Mouse (Mus musculus) C2C12 (cell line): Measurements from ENCODE around the gene Tvp23a. TPM values are rescaled to one million over a fixed set of nuclear protein-coding genes. Genes with fewer than 3 reads are reported as not detected.

Source experiments
- H3K27me3 ChIP-seq: one replicate; pipeline ENCODE4 v1.6.1; 2011; ENCODE audit not compliant: control insufficient read depth, insufficient read depth, insufficient read length
- H3K36me3 ChIP-seq: one replicate; pipeline ENCODE4 v1.6.1; 2011; ENCODE audit not compliant: control insufficient read depth, insufficient read depth
- H3K4me3 ChIP-seq: one replicate; pipeline ENCODE4 v1.5.1; 2011; ENCODE audit warnings: mild to moderate bottlenecking, control low read depth; ENCODE audit not compliant: poor library complexity, insufficient read depth, severe bottlenecking
- H3K79me2 ChIP-seq: one replicate; pipeline ENCODE4 v1.6.1; 2011; ENCODE audit not compliant: control insufficient read depth, insufficient read depth
- H3K79me3 ChIP-seq: one replicate; pipeline ENCODE4 v1.6.1; 2011; ENCODE audit warnings: low read depth, control low read depth
- H3ac ChIP-seq: one replicate; pipeline ENCODE3; 2011; ENCODE audit warnings: low read depth; ENCODE audit not compliant: control insufficient read depth, insufficient read length
- CEBPB ChIP-seq: IDR thresholded peaks from one replicate; pipeline ENCODE4 v1.6.1; 2011; ENCODE audit warnings: low read depth, mild to moderate bottlenecking, control low read depth, moderate library complexity
- CTCF ChIP-seq: IDR thresholded peaks from one replicate; pipeline ENCODE4 v1.5.1; 2011; ENCODE audit not compliant: control insufficient read depth, insufficient read depth, insufficient read length
- FOSL1 ChIP-seq: IDR thresholded peaks from one replicate; pipeline ENCODE4 v1.8.0; 2011; ENCODE audit warnings: mild to moderate bottlenecking, low read length; ENCODE audit not compliant: poor library complexity, insufficient read depth, severe bottlenecking
- MAX ChIP-seq: IDR thresholded peaks from one replicate; pipeline ENCODE4 v1.6.1; 2011; ENCODE audit warnings: mild to moderate bottlenecking, control low read depth
- MYOD1 ChIP-seq: IDR thresholded peaks from one replicate; pipeline ENCODE4 v1.6.1; 2011; ENCODE audit warnings: low read depth; ENCODE audit not compliant: control insufficient read depth, insufficient read length
- MYOG ChIP-seq: IDR thresholded peaks from one replicate; pipeline ENCODE4 v1.6.1; 2011; ENCODE audit not compliant: control insufficient read depth, insufficient read length; ENCODE audit errors: extremely low read depth
- USF1 ChIP-seq: IDR thresholded peaks from one replicate; pipeline ENCODE4 v1.6.1; 2011; ENCODE audit warnings: low read depth, mild to moderate bottlenecking, control low read depth, moderate library complexity
- polyA plus RNA-seq: library from polyadenylated mRNA; unstranded; fragments of >200 nt; fragmentation: generic; extraction: Trizol; gene quantifications from one replicate; pipeline ENCODE4 v1.2.1, GENCODE M21; 2012; ENCODE audit warnings: missing spikeins

The Tvp23a gene
- polyA plus RNA-seq, 1 experiment = 2.9 TPM

DNA sequence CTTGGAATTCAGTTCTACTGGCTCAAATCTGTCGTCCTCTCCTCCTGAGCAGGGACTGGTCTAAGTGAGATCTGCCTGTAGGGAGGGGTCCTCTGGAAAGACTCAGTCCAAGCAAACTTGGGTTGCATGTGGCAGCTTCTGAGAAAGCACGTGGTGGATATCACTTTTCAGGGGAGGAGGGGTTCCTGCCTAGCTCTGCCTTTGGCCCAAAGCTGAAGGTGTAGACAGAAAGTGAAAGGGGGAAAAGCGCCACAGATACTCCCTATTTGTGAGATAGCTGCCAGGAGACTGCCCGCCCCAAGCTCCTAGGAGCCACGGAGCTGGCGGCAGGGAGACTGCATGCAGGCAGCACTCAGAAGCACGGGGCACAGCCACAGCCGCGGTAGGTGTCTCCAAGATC, 42.3 kb upstream of the Tvp23a start:
- H3K27me3 ChIP-seq = peaks cover 37% of the 10 kb centered on the region
- H3K79me3 ChIP-seq = no peaks in the 10 kb centered on the region
- no peak overlapping the region for H3K4me3 ChIP-seq
- H3ac ChIP-seq = no peak overlapping the region
- TF ChIP-seq MAX = no peak
- no peak for TF ChIP-seq MYOG
- no peak for TF ChIP-seq CTCF
- no peak for TF ChIP-seq USF1
- no peak for TF ChIP-seq MYOD1
- TF ChIP-seq CEBPB = no peak
- no peak for TF ChIP-seq FOSL1
- H3K36me3 ChIP-seq = no peaks in the 10 kb centered on the region
- no peaks in the 10 kb centered on the region for H3K79me2 ChIP-seq

DNA sequence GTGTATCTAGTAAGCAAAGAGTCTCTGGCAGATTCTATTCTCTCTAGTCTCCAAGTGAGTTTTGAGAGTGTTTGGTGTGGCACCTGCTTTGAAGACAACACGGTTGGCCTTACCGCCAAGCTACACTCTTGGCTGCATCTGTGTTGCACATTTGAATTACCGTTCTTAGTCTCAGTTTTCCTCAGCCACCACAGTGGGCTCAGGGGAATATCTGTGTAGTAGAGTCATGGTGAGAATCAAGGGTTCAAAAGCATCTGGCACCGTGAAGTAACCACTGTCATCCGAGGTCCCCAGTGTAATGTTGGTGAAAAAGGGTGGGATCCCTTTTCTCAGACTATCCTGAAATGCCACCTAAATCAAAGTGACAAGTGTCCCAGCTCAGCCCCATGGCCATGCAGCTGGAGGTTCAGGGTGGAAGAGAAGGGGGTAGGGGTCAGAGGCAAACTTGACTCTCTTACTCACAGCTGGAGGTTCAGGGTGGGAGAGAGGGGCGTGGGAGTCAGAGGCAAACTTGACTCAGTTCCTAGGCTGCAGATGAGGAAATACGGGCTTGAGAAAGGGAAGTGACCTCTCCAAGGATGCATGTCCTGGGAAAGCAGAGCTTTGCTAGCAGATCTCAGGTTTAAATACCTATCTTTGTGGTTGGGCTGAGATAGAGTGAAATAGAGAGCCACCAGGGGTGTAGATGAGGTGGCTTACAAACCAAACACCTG, 41.8 kb upstream of the Tvp23a start:
- Histone ChIP-seq H3ac (no peak overlapping the region), H3K36me3 (no peaks in the 10 kb centered on the region), H3K79me3 (no peaks in the 10 kb centered on the region), H3K4me3 (no peak overlapping the region), H3K79me2 (no peaks in the 10 kb centered on the region), H3K27me3 (peaks cover 43% of the 10 kb centered on the region)
- TF ChIP-seq CTCF = no peak
- no peak for TF ChIP-seq MYOG
- no peak for TF ChIP-seq USF1
- no peak for TF ChIP-seq FOSL1
- no peak for TF ChIP-seq CEBPB
- no peak for TF ChIP-seq MAX
- no peak for TF ChIP-seq MYOD1

DNA sequence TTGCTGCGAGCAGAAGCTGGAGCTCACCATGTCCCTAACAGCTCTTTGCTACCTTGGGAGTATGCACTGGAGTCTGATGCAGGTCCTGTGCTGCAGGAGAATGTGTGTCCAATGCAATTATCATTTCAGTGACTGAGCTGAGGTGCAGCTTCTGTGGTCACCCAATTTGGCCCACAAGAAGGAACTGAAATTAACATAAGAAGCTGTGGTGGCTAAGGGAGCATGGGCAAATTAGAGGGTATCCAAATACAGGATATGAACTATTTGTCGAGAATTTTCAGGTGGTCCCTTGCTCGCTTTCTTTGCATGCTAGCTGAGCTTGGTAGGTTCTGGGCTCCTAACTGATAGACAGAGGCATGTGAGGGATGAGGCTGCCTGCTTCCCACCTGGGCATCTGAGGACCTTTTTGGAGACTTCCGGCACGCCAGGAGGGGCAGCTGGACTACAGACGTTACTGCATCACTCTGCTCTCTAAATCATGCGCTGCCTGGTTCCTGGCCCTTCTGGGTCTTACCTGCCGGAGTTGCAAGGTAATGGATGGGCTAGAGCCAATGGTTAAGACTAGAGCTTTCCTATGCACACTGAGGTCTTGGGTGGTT, 40.8 kb upstream of the Tvp23a start:
- Histone ChIP-seq H3K4me3 (no peak overlapping the region), H3K27me3 (peaks cover 45% of the 10 kb centered on the region), H3ac (no peak overlapping the region), H3K79me3 (no peaks in the 10 kb centered on the region), H3K79me2 (no peaks in the 10 kb centered on the region), H3K36me3 (no peaks in the 10 kb centered on the region)
- no peak for TF ChIP-seq USF1
- no peak for TF ChIP-seq CTCF
- no peak for TF ChIP-seq MYOD1
- TF ChIP-seq FOSL1 = no peak
- no peak for TF ChIP-seq MAX
- TF ChIP-seq MYOG = no peak
- no peak for TF ChIP-seq CEBPB

DNA sequence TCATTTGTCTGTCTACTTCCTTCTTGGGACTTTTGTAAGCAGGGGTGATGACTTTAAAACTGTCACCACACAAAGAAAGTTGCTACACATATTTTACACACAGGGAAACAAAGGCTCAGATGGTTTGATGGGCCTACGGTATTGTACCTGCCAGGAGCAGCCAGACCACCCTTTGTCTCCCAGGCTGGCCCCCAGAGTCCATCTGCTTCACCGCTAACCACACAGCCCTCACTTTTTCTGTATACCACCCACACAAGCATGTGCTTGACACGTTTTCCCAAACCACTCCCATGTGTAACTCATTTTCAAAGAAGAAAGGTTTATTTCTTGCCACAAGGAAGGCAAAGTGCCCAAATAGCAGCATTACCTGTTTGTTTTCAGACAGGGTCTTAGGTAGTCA, 39.8 kb upstream of the Tvp23a start:
- Histone ChIP-seq H3K36me3 (no peaks in the 10 kb centered on the region), H3K27me3 (peaks cover 48% of the 10 kb centered on the region), H3ac (no peak overlapping the region), H3K79me3 (no peaks in the 10 kb centered on the region), H3K4me3 (no peak overlapping the region), H3K79me2 (no peaks in the 10 kb centered on the region)
- no peak for TF ChIP-seq CEBPB
- TF ChIP-seq USF1 = no peak
- TF ChIP-seq MAX = no peak
- TF ChIP-seq CTCF = no peak
- no peak for TF ChIP-seq MYOD1
- no peak for TF ChIP-seq MYOG
- TF ChIP-seq FOSL1 = no peak

DNA sequence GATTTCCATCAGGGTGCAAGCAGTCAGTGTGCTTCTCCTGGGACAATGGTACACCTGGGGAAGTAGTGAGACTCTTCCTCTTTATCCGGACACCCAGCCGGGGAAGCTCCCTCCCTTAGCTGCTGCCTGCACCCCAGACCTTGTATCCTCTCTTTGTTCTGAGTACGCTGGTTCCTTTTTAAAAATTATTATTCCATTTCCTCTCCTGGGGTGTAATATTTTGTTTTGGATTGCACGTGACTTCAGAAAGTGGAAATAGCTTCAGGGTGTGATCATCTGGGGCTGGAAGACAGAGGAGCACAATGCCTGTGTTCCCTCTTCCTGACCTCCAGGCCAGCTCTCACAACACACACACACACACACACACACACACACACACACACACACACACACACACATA, 35.2 kb upstream of the Tvp23a start:
- H3K79me2 ChIP-seq = no peaks in the 10 kb centered on the region
- no peak for TF ChIP-seq MYOG
- TF ChIP-seq MYOD1 = no peak
- TF ChIP-seq USF1 = no peak
- TF ChIP-seq FOSL1 = no peak
- no peak for TF ChIP-seq CTCF
- TF ChIP-seq CEBPB = no peak
- TF ChIP-seq MAX = no peak
- H3K79me3 ChIP-seq = no peaks in the 10 kb centered on the region
- peaks cover 51% of the 10 kb centered on the region for H3K27me3 ChIP-seq
- no peak overlapping the region for H3ac ChIP-seq
- no peaks in the 10 kb centered on the region for H3K36me3 ChIP-seq
- H3K4me3 ChIP-seq = no peak overlapping the region
